Mouse (Mus musculus) thymus, postnatal 36 days (tissue): ENCODE data around the gene Tom1l2.

Experiments
- DNase-seq, 2 experiments: peaks; one replicate each; pipeline ENCODE4 v3.0.0; 2022; ENCODE audit warnings: mixed read lengths in 2 of 2

Gene Tom1l2

DNA sequence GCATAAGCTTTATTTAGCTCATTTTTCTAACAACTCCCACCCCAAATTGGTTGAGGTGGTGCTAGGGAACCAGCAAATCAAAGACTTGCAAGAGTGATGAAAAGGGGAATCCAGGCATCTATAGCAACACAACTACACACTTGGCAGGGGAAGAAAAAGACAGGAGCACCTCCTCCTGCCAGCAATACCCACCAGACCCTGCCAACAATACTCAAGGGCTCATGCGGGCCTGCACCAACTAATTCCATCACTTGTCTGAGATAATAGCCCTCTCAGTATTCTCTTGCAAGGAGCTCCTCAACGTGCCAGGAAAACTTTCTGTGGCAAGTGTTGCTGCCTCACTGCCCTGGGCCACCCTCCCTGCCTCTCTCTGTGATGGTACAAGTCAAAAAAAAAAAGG lies 49.2 kb downstream of the Tom1l2 start:
- no peak for DNase-seq

DNA sequence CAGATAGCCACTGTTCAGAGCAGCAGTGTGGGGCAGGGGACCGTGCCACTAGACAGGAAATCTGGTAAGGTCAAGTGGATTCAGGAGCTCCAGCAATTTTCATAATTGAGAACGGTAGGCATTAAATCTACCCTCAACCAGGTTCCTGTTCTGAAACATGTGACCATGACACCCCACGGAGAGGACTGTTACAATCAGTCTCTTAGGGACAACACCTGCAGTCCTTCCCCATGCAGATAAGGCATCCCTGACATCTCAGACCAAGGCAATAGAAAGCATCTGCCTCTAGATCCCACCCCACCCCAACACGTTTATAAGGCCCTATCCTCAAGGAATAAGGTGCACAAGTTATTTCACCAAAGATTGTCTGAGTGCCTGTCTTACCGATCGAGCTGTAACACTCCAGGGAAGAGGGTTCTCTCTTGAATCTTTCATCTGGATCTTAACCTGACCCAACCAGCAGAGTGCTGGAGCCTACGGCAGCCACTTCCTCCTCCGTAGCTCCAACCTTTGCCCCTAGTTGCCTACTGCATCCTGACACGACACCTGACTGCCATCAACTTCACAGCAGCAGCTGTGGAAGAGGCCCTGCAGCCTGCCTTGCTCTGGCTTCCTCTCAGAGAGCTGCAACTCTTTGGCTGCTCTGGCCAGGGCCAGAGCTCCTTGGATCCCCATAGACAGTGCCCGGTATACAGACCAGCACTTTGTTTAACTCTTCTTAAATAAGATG lies 50.2 kb downstream of the Tom1l2 start:
- DNase-seq = peak; percentile 49 to 68

DNA sequence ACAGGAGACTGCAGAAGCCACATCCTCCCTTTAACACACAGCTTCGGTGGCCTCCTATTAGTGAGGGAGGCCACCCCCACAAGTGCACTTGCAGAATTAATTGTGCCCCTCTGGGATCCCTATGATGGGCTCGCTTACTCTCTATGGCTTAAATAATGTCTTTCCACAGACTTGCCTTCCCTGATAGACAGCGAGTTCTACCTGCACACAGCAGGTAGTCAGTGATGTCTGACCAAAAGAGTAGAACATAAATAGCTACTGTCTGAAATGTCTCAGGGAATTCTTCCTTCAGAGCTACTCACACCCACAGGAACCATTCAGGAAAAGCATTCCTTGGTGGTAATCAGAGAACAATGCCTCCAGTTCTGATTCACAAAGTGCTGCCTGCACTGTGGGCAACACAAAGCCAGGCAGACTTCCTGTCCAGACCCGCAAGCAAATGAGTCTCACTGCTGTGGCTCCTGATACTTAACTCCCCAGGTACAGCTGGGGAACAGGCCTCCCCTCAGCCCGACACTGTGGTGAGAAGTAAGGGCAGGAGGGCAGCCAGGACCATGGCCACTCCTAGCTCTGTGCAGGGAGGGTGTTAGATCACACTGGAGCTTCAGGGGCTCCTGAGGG lies 51.0 kb downstream of the Tom1l2 start:
- peak in 1 of 2 experiments; percentile 14 for DNase-seq

DNA sequence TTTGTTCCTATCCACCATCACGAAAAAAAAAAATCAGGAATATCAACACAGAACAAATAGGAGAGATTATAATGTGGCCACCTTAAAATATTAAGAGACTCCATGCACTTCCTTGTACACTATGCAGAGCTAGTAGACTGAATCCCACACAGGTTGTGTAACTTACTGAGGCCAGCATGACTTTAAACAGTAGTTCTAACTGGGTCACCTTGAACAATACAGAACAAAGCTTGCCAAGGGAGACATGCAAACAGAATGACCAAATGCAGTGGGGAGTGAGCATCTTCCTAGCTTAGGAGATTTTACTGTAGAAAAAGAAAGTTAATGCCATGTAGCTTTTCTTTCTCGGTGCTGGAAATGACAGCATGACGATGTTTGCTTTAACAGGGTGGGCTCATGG lies 52.4 kb downstream of the Tom1l2 start:
- no peak for DNase-seq

DNA sequence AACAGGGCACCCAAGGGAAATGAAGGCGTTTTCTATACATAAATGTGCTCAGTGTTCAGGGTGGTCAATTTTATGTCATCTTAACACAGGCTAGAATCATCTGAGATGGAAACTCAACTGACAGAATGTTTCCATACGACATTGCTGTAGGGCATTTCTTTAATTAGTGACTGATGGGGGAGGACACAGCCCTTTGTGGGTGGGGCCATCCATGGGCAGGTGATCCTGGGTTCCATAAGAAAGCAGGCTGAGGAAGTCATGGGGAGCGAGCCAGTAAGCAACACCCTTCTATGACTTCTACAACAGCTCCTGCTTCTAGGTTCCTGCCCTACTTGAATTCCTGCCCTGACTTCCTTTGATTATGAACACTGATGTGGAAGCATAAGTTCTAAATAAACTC lies 54.9 kb downstream of the Tom1l2 start:
- no peak for DNase-seq

DNA sequence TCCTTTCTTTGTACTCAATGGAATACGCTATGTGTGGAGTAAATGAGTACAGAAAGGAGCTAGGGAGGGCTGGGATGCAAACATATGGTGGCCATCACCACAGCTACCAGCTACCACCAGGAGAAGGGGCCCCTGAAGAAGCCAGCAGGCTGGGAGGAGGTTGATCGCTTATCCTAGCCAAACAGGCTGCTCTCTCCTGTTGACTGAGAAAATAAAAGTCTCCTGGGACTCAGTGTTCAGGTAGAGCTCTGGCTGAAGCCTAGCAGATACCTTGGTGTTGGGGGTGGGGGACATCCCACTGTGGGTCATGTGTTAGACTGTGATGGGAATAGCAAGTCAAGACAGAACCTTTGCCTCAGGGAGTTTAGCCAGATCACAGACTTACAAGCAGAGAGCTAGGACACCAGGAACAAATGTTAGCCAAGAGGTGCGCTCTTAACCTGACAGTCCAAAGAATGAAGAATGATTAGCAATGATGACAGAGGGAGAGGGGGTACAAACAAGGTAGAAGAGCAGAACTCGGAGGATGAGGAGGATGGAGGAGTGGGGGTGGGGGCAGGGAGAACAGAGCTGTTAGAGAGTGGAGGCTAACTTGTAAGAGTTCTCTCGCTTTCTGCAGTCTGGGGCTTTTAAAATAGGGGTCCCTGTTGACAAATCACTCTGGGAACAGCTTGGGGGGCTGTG lies 57.9 kb downstream of the Tom1l2 start:
- DNase-seq = no peak

DNA sequence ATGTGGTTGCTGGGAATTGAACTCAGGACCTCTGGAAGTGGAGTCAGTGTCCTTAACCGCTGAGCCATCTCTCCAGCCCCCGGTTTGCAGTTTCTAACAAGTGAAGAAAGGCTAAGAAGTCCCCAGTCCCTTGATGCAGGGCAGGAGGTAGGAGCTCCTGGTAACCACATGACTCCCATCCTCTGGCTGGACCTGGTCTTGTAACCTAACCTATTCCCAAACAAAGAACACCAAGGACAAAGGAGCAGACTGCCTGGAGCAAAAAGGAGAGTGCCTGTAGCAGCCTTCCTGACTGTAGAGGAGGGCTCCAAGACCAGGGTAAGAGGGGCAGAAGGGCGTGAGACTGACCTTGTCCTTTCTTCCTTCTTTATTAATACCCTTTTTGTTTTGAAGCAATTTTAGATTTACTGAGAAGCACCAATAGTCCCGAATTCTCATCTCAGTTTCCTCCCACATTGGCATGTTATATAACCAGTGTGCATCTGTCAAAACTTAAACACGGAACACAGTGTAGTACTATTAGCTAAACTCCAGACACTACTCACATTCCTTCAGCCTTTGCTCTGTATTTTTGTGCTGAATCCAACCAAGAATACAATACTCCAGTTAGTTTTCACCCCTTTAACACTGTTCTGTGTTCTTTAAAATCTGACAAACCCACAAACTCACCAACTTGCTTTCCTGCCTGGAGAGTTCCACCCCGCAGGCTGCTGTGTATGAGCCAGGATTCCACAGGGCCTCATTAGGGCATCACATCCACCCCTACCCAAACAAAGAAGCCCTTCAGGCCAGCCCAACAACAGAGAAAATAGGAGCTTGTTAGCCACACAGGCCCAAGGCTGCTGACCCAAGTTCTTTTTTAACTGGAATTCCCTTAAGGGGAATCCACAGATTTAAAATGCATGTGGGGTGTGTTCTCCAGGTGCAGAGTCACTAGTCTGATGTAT lies 58.7 kb downstream of the Tom1l2 start:
- DNase-seq = no peak

DNA sequence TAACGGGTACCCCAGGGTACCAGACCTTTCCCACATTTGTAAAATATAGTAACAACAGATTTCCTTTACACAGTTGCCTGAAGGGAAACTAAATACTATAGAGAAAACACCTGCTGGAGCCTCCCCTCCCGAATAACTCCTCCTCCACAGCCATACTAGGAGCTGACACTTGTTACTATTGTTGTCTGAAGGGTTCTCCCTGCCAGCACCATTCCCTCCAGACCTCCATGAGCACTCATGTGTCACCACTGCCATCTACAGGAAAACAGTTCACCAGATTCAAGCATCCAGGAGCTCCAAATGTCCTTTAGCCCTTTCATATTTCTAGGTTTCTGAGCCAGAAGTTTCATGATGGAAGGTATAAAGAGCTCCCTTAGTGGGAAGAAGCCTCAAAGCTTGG lies 60.0 kb downstream of the Tom1l2 start:
- DNase-seq = peak; percentile 57 to 58

DNA sequence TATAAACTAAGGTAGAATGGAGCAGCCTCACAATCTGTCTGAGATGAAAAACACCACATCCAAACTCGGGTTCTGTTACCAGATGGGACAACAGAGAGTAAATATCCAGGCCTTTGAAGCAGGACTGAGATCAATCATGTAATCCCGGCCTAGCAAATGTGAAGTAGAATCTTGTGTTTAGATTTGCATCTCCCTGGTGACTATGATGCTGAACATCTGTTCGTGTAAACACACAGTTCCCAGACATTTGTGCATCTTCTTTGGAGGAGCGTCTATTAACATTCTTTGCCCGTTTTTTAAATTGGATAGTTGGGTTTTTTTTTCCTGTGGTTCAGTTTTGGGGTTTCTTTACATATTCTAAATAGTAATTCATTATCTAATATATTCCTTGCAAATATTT lies 63.7 kb downstream of the Tom1l2 start:
- no peak for DNase-seq

DNA sequence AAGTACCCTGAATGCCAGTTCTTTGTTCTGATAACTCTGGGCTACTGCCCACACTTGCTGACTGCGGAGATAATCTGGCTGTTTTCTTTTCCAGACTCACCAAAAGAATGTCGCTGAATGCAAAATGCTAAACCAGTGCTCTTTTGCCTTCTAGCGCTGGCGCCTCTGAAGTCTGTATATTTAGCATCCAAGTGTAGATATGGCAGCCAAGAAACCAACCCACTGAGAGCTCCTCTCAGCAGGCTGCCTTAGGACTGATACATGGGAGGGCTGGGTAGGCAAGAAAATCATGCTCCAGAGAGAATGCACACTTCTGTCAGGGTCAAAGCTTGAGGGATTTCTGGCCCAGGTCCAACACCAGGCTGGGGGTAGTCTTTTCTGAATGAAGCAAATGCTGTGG lies 66.4 kb downstream of the Tom1l2 start:
- no peak for DNase-seq

DNA sequence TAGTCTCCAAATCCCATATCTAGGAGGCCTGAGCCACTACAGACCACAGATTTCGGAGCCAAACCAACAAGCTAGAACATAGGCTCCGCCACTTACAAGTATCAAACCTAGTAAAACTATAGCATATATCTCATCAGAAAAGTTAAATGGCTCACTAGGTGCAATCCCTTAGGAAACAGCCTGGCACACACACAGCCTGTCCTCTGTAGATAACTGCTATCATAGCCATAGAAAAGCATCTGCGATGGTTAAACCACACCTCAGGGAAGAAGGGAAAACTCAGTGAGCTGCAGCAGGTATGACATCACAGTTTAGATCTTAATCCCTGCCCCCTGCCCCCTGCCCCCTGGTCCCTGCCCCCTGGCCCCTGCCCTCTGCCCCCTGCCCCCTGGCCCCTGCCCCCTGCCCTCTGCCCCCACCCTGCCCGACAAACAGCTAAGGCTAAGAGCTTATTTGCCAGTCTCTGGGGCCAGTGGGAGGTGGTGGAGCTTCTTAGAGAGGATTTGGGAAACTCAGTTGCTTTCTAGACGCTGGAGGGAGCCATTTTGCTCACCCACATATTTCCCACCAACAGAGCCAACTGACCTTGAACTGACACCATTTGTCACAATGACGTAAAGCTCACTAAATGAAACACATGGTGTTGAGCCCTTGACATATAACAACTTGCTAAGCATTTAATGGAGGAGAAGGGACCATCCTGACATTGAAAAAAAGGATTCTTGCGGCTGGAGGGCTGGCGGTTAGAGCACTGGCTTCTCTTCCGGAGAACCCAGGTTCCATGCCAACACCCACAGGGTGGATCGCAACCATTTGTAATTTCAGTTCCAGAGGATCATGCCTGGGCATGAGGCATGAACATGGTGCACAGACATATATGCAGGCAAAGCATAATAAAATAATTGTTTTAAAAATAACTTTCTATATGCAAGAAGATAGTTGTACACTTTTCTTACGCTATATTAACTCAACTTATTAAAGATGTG lies 72.0 kb downstream of the Tom1l2 start:
- DNase-seq = no peak

DNA sequence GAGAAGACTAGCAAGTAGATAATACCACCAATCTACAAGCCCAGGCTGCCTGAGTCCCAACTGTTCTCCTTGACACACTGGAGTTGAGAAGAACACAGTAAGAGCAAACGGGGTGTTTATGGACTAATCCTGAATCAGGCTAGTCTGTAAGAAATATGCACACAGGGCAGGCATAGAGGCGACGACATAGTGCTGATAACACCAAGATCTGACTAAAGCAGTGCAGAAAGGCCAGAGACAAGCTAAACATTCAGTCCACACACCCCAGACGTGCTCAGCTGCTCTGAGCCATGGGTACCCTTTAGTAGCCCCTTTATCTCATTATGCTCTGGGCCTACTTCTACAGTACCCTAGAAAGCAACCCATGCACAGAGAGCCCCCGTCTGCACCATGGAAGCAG lies 73.2 kb downstream of the Tom1l2 start:
- DNase-seq = no peak

DNA sequence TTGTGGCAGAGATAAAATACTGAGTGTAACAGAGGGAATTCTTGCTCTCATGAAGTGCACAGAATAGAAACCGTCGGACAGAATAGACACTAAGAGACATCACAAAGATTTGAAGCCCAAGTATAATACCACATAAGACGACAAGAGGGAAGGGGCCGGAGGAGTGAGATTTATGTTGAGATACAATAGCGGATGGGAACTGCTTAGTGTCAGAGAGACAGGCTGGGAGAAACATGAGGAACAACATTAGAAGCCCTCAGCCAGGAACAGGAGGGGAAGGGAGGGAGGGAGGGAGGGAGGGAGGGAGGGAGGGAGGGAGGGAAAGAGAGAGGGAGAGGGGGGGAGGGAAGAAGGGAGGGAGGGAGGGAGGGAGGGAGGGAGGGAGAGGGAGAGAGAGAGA lies 74.9 kb downstream of the Tom1l2 start:
- DNase-seq = no peak

DNA sequence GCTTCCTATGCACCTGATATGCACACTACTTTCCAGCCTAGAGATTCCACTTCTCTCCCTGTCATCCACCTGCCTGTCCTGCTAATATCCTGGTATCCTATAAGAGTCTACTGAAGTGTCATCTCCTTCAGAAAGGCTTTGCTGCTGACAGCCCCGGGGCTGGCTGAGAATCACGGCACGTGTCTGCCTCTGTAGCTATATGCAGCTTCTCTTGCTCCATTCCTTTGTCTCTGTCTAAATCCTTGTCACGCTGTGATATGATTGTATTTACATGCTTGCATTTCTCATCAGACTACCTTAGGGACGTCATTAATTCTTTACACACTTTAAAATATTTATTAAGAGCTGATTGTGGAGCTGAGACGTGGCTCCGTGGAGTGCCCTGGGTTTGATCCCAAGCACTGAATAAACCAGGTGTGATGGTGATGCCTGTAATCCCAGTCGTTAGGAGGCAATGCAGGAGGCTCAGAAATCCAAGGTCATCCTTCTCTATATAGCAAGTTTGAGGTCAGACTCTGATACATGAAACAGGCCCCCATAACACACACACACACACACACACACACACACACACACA lies 75.5 kb downstream of the Tom1l2 start:
- no peak for DNase-seq

DNA sequence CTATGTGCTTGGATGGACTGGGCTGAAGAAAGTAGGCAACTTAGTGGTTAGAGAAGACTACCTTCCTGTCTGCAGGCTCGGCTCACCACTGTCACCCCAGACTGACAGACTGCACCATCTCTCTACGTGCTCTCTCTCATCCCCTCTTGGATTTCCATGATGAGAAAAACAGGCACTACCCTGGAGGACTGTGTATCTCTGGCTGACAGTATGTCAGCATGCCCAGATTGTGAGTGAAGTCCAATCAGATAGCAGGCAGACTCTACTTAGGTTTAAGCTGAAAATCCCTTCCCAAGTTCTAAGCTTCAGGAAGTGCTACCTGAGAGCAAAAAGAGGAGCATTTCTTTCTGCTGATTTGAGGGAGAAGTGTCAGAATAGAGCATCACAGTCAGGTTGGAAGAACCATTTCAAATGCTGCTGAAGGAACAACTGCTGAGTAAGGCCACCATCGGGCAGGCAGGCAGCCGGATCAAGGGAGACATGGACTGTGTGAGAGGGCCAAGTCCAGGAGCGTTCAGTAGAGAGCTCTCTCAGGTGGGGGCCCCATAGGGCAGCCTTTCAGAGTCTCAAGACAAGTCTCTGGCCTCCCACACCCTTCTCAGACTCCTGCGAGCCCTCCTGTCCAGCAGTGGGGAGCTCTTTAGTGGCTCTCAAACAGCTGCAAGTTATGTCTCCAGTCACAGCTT lies 76.2 kb downstream of the Tom1l2 start:
- no peak for DNase-seq

DNA sequence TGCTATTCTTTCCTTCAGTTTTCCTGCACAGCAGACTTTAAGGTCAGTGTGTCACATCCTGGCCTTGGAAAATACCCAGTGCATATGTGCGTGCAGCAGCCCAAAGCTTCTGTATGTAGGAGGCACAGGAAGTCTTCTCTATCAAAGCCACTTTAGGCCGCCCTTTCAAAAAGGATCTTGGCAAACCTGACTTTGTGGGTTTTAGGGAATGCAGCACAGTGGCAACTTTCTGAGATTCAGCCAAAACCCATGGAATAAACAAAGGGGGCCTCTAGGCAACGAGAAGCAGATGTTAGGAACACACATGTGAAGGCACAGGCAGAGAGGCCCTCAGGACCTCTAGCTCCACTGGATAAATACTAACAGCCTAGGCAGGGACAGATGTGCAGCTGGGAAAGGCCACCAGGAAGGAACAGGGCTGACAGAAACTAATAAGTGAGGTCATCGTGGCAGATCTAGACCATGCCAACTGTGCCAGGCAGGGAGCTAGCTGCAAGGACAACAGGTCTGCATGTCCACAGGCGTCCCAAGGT lies 79.4 kb downstream of the Tom1l2 start:
- DNase-seq = no peak

DNA sequence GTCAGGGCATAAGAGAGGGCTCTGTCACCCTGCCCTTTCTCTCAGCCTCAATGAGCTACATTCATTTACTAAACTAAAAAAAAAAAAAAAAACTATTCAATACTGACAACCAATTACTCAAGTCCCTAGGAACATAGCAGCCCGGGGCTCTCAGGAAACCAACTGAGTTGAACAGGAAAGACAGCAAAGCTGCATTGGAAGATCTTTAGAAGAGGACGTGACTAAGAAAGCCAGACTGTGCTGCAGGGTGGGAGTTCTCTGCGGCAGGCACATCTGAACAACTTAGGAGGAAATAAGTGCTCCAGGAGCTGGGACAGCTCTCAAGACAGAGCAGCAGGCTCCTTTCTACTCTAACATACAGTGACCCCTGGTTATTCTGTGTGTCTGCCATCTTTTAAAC lies 84.1 kb downstream of the Tom1l2 start:
- no peak for DNase-seq

DNA sequence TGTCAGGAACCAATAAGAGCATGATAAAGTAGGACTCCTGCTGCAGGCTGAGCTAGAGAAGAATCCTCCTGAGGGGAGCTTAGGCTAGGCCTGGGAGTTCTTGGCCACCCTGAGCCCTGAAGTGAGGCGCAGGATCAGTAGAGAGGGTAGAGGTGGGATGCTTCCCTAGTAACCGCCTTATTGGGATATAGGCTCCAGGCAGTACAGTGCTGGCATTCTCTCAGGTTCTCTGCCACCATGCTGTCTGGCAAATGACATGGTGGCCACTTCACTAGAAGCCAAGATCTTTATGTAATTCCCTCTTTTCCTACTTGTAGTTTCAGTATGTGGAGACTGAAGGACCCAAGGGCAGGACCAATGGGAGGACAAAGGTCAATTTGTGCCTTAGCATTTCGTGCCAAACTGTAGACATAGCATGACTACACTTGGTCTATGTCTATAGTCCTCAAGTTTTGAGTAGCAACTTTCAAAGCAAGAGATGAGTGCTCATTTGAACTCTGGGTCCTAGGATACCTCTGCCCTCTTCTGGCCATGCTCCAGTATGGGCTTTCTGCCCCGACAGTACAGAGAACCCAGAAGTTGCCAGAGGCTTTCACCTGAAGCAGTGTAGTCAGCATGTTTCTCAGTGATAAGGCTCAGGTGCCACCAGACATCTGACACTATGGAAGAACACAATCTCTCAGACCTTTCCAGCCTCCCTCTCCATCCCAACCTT lies 87.3 kb downstream of the Tom1l2 start:
- DNase-seq = peak; percentile 41 to 52

DNA sequence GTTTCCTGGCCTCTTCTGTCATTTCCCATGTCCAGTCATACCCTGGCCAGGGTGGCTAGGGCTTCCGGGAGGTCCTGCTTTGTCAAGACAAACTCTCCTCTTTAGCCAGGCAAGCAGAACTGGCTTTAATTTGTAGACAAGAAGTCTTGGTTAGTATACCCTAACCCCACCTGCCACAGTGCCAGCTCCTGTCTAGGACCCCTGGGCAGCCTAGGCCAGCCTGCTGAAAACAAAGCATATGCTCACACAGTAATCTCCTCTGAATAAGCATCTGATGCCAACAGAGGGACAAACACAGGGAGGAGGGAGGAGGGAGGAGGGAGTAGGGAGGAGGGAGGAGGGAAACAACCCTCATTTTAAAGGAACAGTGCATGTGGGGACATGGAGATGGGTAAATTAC lies 88.1 kb downstream of the Tom1l2 start:
- DNase-seq = no peak

DNA sequence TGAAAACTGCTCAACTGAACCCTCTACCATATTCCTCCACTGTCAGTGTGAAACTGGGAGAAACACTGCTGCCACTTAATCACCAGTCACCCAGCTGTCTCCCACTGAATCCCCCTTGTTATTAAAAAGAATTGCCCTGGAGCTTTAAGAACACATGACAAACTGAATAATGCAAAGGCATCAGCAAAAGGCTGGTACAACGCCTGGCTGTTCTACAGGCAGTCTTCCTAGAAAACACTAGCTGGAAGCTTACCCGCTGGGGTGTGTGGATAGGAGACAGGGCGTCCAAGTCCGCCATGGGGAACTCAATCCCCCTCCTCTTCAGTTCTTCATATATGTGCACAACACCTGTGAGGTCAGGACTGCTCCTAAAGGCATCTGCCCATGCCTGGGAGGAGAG lies 90.3 kb downstream of the Tom1l2 start:
- no peak for DNase-seq
